Mouse (Mus musculus) spleen, adult 2 months (tissue): Measurements from ENCODE around the gene Ttll11.

Source experiments
- CTCF ChIP-seq: fragments of 200-500 bp; IDR thresholded peaks from 2 replicates; pipeline ENCODE4 v1.5.1; 2011; ENCODE audit warnings: mild to moderate bottlenecking, inconsistent platforms; ENCODE audit not compliant: insufficient read depth, insufficient read length, insufficient replicate concordance; ENCODE audit errors: extremely low read depth
- POLR2A ChIP-seq: fragments of 200-500 bp; IDR thresholded peaks from 2 replicates; pipeline ENCODE4 v1.6.1; 2011; ENCODE audit warnings: low read depth, low read length, inconsistent platforms

DNA sequence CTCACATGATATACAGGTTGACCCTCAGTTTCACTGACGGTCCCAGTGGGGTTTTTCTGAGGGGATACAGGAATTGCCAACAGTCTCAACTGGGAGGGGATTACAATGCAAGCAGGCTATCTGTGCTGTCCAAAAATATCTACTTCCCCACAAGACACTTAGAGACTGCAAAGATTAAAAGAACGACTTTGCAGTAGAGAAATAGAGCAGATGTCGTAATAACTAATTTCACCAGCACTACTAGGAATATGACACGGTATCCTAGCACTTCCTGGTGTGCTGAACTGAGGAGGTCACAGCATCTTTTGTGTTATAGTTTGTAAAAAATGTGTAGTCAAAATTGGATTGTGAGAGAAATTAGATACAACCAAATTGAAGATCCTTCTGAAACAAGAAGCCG, 44.7 kb downstream of the Ttll11 start:
- TF ChIP-seq POLR2A (no peak), CTCF (no peak)
